Mouse (Mus musculus): ENCODE results near the gene Tnnt2.

DNA sequence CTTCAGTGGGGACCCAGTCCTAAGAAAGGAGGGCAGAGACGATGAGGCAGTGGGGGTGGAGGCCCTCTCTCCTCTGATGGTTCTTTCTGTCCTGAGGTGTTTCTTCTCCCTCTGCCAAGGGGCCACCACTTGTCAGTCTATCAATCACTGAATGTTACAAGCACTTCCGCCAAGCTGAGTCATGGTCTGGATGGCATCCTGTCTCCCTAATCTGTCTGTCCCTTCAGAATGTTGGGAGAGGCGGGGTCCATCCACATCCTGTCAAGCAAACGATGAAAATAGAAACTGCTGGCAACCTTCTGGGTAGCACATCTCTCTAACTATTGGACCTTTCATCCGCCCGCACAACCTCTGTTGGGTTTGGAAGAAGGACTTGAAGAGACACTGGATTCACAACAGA lies 8.3 kb downstream of the Tnnt2 start:
- TF ChIP-seq POLR2A (IDR thresholded peaks at IDR 0.05; ENCODE audit: borderline replicate concordance, insufficient read depth, low read length) (no peak), CTCF (IDR thresholded peaks at IDR 0.05; ENCODE audit: borderline replicate concordance, insufficient read depth, low read depth, low read length) (no peak)

Data from cerebellum, adult 2 months (tissue).